Mouse (Mus musculus): ENCODE results near the gene C530008M17Rik. TPM values are rescaled to one million over a fixed set of nuclear protein-coding genes. Genes with fewer than 3 reads are reported as not detected.

Gene C530008M17Rik
- polyA plus RNA-seq, 1 experiment: 3.2 TPM

GRCm38 (mm10) chr5:76773492-76774158 is 117.3 kb downstream of the C530008M17Rik start:
- no peak for DNase-seq (ENCODE audit: low spot score)

DNA sequence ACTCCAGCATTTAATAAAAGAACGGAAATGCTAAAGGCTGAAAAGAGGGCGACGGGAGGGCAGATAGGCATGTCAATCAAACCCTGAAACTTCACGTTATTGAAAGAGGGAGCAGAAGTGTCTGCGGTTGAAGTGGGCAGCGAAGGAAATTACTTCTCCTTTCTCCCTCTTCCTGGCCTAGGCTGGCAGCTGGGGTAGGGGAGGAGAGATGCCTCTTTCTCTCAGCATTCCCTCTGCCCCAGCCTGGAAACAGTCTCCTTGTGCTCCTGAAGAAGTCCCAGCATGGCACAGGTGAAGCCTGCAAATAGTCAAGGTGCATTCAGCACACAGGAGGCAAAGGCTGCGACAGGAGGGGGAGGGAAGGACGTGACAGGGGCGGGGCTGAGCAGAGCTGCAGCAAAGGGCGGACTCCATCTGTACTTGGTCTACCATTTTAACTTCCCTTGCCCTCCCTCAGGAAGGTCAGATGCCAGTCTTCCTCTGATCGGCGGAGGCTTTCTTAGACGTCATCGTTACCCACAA is 122.8 kb downstream of the C530008M17Rik start:
- no peak for DNase-seq (ENCODE audit: low spot score)

DNA sequence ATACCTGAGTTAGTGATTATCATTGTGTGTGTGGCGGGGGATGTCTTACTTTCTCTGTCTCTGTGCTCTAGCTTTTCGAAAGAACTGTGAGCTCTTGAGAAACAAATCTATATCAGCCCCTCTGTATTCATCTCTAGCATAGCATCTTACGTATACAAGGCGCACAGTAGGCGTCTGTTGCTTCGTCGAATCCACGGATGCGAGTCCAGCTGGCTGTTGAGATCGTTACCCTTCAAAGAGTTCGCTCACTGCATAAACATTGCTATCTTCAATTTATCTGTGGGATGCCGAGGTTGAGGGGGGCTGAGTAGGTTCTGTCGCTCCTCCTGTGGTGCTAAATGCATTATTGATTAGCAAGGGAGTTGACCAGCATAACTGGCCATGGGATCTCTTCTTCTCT is 125.6 kb downstream of the C530008M17Rik start:
- DNase-seq (ENCODE audit: low spot score): no peak

GRCm38 (mm10) chr5:76782414-76783103 is 126.2 kb downstream of the C530008M17Rik start:
- DNase-seq (ENCODE audit: low spot score): no peak

- no peak for DNase-seq (ENCODE audit: low spot score)
These were observed 126.8 kb downstream of the C530008M17Rik start for GRCm38 (mm10) chr5:76783104-76783441.

- DNase-seq (ENCODE audit: low spot score): no peak
These were observed 127.9 kb downstream of the C530008M17Rik start for GRCm38 (mm10) chr5:76784151-76784723.

DNA sequence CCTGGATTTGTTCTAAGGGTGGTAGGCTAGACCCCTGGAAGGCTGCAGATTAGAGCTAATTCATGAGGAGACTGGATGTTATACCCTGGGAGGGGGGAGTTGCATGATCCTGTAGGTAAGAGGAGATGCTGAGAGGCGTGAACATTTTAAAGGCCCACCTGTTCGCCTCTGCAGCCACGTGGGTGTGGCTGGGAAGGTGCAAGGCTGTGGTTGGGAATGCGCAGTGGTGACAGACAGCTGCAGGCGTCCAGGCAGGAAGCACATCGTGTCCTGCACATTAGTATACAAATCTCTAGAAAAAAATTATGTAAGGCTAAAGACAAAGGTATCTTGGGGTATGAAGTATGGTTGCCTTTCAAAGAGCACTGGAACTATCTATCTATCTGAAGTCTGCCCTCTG is 128.7 kb downstream of the C530008M17Rik start:
- no peak for DNase-seq (ENCODE audit: low spot score)

DNA sequence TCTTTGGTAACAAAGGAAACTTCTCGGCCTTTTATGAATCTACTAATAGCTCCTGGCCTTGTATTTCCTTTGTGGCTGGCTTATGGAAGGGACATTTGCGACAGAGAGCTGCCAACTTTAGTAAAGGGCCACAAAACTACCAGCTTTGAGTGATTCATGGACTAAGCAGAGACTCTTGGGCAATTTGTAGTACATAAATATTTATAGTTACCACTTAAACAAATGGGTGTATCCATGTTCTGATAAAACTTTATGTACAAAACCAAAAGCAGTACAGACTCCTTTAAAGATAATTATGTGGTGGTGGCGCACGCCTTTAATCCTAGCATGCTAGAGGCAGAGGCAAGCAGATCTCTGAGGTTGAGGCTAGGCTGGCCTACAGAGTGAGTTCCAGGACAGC is 133.6 kb downstream of the C530008M17Rik start:
- DNase-seq (ENCODE audit: low spot score): no peak

DNA sequence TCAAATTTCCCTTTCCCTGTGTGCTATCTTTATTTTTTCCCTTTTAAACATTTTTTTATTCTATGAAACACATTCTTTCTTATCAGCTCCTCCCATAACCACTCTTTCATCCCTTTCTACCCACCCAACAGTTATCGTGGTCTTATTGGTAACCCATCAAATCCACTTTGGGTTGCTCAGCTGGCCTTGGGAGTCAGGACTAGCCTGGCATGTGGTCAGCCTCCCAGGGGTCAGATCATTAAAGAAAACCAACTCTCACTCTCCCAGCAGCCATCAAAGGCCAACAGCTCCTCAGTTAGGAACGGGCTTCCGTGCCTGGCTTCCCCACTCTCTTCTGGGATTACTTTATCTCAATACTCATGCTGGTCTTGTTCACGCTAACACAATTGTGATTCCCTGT is 135.0 kb downstream of the C530008M17Rik start:
- DNase-seq (ENCODE audit: low spot score): no peak

DNA sequence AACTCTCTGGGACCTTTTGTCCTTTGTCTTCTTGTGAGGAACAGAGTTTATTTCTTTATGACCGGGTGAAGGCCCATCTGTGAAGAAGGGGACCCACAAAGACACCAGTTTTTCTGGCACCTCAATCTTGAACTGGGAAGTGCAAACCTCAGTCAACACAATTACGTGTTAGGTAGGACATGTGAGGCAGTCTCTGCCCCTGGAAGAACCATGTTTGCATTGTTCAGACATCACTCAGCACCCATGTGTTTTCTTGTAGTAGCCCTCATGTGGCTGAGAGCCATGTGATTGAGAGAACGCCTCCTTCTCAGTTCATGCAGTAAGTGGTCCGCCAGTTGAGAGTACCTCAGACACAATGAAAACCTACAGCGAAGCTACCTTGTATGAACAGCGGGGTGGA is 136.4 kb downstream of the C530008M17Rik start:
- no peak for DNase-seq (ENCODE audit: low spot score)

- DNase-seq (ENCODE audit: low spot score): no peak
These were observed 141.7 kb downstream of the C530008M17Rik start for GRCm38 (mm10) chr5:76798043-76798442.

- DNase-seq (ENCODE audit: low spot score): no peak
These were observed 143.2 kb downstream of the C530008M17Rik start for GRCm38 (mm10) chr5:76799471-76799870.

- no peak for DNase-seq (ENCODE audit: low spot score)
These were observed 152.7 kb downstream of the C530008M17Rik start for GRCm38 (mm10) chr5:76809031-76809430.

DNA sequence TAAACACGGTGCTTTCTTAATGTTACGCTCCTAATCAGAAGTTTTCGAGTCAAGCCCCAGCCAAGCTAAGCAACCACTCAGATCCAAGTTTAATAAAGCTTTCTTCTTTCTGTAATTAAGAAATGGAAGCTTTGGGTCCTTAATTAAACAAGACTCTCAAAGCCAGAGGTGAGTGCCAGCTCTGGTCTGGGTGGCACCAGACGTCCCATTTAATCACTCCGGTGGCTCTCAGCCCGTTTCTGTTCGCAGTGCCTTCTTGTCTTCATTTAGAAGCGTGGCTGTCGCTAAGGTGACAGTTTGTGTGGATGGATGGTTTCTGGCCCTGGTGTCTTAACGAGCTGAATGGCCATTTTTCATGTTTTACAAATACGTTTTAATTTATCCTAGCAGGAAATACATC is 158.7 kb downstream of the C530008M17Rik start:
- no peak for DNase-seq (ENCODE audit: low spot score)

DNA sequence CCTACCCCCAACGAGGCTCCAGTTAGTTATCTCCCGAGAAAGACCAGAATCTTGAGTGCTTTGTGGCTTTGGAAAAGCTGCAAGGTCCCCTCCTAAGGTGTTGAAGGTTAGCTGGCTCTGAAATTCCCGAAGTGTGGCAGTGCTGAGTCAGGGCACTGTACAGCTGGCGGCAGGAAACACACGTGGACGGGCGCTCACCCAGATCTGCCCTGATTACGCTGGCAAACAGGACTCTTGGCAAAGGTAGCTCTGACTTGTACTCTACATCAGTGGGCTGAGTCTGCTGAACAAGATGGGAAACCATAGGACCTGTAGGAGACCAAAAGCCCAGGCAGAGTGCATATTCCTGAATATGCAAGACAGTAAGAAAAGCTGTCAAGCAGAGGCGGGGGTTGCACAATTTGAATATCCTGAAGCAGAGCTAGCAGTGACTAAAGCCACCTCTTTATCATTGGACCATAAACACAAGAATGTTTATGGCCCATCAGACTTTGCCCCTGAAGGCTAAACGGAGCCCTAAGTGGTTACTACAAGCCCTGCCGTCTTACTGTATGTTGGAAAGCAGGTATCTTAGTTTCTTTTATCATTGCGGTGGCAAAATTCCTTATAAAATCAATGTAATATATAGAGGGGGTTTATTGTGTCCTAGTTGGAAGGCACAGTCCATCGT is 159.6 kb downstream of the C530008M17Rik start:
- DNase-seq (ENCODE audit: low spot score): no peak

- no peak for DNase-seq (ENCODE audit: low spot score)
These were observed 160.4 kb downstream of the C530008M17Rik start for GRCm38 (mm10) chr5:76816748-76817147.

- no peak for DNase-seq (ENCODE audit: low spot score)
These were observed 161.4 kb downstream of the C530008M17Rik start for GRCm38 (mm10) chr5:76817678-76818077.

DNA sequence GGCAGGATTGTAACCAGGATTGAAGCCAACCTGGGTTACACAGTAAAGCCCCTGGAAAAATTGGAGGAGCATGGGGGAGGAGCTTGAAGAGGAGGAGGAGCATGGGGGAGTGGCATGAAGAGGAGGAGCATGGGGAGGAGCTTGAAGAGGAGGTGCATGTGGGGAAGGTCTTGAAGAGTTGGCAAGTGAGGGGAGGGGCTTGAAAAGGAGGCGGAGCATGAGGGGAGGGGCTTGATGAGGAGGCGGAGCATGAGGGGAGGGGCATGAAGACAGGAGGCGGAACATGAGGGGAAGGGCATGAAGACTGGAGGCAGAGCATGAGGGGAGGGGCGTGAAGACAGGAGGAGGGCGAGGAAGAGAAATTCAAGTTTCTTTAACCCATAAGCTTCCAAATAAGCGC is 162.5 kb downstream of the C530008M17Rik start:
- no peak for DNase-seq (ENCODE audit: low spot score)

- DNase-seq (ENCODE audit: low spot score): no peak
These were observed 165.8 kb downstream of the C530008M17Rik start for GRCm38 (mm10) chr5:76822097-76822496.

- no peak for DNase-seq (ENCODE audit: low spot score)
These were observed 172.4 kb downstream of the C530008M17Rik start for GRCm38 (mm10) chr5:76828527-76829240.

- DNase-seq (ENCODE audit: low spot score): no peak
These were observed 176.4 kb downstream of the C530008M17Rik start for GRCm38 (mm10) chr5:76832529-76833210.
